Mouse (Mus musculus) frontal cortex, postnatal 25 days (tissue): ENCODE measurements at regions not wholly inside any gene's neighbourhood (a gene's known extent, or its start where the extent isn't known, plus 50 kb on each side); places are given as distances from the start of the nearest gene placed in this dataset.

Experiments
- DNase-seq, 2 experiments: peaks; one replicate each; pipeline ENCODE4 v3.0.0; 2022; ENCODE audit warnings: low spot score in 2 of 2

DNA sequence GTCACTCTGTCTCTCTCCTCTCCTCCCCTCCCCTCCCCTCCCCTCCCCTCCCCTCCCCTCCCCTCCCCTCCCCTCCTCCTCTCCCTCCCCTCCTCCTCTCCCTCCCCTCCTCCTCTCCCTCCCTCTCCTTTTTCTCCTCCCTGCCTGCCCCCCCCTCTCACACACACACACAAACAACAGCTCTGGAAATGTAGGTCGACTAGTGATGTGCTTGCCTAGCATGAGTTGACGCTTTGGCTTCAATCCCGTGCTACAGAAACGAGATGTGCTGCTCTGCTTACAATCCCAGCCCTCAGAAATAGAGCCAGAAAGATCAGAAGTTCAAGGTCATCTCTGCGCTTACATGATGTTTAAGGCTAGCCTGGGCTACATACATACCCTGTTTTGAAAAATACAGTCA is 254.9 kb downstream of the Bcor start:
- DNase-seq, result no peak

DNA sequence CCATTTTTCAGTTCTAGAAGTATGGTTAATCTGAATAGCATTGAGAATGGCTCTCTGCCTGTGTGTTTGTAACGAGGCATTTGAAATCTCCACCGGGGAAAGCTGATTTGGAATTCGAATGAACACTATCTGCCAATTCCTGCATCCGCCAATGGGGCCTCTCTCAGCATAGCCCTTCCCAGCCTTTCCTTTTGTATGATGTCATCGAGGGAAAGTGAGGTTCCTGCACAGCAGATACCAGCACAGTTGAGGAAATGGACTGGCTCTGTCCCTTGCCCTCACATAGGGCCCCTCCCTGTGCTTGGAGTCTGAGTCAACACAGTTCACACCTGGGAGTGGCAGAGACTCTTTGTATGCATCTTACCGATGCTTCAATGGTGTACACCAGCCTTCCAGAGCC is 253.0 kb downstream of the Bcor start:
- no peak for DNase-seq

DNA sequence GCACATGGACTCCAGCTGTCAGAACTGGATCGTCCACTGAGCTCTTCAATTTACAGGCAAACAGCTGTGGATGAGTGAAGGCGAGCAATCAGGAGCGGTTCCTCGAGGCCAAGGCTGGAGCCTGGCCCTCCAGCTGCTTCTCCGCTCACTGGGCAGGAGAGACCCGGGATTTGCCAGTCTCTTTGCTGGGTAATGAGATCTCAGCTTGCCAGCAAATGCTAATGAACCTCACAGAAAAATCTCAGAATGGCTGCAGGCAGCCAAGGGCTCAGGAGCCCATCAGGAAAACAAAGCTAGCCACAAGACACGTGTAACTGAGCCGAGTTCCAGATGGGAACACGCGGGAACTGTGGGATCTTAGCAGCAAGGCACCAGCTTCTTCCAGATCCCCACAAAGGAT is 244.2 kb downstream of the Bcor start:
- no peak for DNase-seq

DNA sequence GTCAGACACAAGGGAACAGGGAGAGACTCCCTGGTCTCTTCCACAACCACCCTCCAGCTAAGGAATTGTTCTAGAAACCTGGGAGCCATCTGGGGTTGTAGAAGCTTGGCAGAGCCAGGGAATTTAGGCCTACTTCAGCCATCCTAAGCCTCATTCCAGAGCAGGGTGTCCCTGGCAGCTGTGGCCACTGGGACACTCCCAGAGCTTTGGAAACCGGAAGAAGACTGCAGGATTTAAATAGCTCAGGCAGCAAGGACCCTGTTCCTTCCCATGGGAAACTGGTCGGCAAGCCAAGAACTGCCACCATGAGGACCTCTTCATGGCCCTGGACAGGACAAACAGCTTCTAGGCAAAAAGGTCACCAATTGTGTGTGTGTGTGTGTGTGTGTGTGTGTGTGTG is 239.9 kb downstream of the Bcor start:
- no peak for DNase-seq

DNA sequence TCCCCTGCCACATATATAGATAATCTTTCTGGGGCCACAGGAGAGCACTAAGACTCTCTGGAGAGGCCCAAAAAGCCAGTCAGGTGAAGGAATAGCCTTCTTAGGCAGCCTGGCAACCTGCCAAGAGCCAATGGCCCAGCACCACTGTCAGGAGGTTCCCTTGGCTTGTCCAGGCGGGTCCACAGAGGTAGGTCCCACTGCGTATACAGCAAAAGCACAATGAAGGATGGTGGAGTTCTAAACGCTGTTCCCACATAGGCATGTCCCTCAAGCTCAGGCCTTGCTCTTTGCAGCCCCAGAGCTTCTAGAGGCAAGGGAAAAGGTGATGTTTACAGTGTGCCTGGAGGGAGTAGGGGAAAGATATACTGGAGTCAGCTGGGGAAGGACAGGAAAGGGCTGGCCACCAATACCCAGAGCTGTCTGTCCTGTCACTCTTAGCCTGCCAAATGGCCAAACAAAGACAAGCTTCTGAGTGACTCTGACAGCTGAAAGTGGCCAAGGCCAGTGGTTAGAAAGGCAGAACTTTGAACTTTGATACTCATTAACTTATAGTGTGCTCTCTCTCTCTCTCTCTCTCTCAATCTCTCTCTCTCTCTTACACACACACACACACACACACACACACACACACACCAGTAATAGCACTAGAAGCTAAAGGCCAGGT is 235.4 kb downstream of the Bcor start:
- DNase-seq, result no peak

DNA sequence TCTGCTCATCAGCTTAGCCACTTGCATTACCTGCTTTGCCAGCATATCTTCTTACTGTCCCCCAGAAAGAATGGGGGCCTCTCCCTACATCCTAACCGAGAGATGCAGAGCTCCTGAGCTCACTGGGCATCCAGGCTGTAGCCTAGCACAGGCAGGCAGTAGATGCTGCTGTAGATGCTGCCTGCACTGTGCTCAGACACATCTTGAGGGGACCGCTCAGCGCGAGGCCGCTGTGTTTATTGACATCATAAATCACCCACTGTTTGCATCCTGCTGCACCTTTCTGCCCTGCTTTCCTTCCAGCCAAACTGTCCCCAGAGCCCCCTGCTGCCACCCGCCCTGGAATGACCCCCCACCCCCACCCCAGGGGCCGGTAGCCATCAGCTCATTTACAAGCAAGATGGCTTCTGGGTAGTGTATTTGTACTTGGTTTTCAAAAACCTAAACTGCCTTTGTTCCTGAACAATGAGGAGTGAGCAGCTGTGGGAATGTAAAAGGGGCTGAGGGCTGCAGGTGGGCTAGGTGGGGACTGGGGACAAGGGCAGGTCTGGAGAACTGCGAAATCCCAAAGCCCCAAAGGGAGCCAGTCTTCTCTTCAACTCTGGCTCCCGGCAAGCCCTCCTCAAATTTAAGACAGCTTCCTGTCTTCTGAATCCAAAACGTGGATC is 233.2 kb downstream of the Bcor start:
- DNase-seq, result no peak

DNA sequence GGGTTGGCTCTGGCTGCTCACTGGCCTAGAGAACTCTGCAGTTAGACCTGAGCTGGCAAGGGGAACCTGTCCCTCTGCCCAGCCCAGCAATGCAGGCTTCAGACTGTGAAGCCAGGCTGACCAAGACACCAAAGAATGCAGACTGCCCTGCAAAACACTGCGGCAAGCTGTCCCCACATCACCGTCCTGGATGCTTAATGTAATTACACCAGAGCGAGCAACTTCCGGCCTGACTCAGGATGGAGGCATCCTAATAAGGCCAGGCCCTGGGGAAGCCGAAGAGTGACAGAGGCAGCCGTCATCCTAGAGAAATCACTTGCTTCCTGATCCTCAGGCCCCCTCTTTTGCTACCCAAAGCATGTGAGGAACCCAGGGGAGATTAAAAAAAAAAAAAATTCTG is 230.7 kb downstream of the Bcor start:
- no peak for DNase-seq

DNA sequence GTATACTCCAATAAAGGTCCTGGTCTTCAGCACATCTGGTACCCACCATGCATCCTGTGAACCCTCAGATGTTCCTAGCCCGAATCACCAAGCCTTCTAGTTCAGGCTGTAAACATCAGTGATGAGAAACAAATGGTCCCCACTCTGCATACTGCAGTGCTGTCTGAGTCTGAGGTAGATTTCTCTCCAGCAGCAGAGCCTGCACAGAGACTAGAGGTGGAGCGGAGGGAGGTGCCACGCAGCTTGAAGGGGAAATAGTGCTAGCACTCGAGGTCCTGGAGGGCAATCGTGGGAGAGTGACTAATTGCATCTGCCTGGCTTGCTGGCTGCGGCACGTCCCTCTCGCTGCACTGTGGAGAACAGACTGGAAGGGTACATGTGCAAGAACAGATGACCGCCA is 228.7 kb downstream of the Bcor start:
- DNase-seq, result no peak

DNA sequence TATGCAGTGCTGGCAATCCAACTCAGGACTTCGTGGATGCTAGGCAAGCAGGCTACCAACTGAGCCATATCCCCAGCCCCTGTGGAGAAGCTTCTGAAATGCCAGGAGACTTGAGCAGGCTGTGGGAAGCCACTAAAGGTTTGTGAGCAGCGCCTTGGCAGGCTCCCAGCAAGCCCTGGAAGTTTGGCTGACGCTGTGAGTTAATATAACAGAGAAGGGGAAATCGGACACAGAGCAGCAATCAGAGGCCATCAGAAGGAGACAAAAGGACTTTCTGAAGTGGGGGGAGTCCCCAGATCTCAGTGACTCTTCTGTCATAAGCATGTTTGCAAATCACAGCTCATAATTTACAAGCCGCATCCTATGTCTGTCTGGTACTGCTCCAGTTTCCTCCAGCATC is 224.8 kb downstream of the Bcor start:
- no peak for DNase-seq

DNA sequence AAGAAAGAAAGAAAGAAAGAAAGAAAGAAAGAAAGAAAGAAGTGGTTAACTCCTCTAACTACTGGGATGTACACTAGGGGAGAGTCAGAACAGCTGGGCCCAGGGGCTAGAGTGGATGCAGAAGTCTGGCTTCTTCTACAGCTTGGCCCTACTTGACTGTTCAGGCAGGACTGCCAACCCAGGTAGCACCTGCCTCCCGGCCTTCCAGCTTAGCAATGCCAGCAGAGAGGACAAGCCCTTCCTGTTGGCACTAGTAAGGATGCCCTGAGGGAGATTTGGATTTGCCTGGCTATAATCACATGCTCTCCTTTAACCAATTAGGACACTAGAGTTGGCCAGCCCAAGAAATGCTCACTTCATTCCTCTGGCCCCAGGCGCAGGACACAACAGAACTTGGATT is 219.9 kb downstream of the Bcor start:
- no peak for DNase-seq

DNA sequence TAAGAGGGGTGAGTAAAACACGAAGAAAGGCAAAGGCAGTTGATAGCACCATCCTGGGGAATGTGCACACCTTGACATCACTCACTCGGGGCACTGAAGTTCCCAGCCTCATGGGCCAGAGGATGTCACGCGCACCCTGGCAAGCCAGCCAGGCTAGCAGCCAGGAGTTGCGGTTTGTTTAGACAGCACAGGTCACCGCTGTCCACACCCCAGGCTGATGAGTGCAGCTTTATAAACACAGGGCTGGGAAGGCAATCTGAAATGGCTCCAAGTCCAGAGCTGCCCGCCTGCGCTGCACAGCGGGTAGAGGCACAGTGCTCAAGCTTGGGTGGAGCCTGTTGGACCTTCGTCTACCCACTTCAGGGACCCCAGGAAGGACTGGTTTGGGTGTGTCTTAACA is 216.8 kb downstream of the Bcor start:
- no peak for DNase-seq

DNA sequence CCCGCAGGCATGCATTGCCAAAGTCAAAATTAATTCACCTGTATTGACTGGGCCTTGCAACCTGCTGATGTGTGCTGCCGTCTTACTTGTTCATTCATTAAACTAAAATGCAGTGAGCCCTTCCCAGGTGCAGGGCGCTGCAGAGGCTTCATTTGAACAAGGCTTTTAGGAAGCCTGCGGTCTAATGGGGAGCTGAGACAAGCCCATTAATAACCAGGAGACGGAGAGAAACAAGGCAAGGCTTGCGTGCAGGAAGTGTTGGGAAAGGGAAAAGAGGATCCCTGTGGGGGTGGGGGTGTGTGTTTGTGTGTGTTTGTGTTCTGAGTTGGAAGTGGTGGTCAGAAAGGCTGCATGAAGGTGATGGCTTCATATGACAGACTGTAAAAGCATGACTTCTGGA is 215.6 kb downstream of the Bcor start:
- no peak for DNase-seq

DNA sequence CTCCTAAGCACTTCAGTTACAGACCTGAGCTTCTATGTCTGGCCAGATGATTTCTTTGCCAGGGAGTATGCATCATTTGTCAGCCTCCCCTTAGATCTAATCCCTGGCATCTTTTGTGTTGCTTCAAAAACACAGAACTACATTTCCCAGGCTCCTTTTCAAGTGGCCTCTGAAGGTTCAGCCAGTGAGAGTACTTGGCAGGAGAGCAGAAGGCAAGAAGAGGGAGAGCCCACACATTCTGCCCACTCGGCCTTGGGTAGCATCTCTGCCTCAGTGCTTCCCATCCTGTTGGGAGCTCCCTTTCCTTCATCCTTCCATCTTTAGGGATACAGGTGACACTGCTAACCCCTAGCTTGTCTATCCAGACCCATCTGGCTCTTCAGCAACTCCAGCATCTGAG is 214.9 kb downstream of the Bcor start:
- no peak for DNase-seq

DNA sequence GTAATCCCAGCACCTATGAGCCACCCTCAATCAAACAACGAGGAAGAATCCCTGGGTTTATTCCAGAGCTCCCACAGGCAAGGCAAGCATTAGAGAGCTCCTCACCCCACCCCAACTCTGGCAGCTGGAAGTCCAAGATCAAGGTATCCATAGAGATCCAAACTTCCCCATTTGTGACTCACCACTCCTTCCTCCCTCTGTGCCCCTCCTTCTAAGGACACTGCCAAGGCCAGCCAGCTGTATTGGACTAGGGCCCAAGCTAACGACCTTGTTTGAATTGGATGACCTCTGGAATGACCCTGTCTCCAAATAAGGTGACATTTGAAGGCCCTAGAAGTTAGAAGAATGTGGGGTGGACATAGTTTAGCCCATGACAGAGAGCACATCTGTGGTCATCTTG is 208.0 kb downstream of the Bcor start:
- no peak for DNase-seq

DNA sequence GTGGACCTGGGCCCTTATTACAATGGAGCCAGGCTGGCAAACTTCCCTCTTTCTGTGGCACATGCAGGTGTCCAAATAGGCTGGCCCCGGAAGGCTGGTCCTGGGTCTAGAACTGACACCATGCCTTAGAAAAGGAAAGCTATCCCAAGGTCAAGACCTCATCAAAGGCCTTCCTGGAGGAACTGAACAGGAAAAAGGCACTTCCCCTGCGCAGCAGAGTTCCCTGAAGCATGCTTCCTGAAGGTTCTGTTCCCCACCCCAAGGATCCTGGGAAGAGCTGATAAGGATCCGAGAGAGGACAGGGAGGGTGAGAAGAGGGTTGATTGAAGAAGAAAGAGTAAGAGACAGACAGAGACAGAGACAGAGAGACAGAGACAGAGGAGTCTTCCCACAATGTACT is 204.0 kb downstream of the Bcor start:
- no peak for DNase-seq

DNA sequence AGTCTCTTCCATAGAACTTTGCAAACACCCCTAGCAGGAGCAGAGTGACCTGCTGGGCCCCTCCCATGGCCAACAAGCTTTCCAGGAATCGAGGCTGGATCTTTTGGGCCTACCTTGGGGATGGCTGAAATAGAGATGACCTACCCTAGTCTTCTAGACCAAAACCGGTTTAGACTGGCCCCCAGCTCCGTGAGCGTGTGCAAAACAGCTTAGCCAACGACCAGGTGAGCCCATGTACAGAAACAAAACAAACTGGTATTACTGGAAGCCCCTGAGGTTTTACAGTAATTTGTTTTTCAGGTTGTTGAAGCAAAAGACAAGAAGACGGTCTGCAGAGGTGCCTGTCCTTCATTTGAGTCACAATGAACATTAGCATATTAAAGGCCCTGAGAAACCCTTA is 203.1 kb downstream of the Bcor start:
- DNase-seq, result no peak

DNA sequence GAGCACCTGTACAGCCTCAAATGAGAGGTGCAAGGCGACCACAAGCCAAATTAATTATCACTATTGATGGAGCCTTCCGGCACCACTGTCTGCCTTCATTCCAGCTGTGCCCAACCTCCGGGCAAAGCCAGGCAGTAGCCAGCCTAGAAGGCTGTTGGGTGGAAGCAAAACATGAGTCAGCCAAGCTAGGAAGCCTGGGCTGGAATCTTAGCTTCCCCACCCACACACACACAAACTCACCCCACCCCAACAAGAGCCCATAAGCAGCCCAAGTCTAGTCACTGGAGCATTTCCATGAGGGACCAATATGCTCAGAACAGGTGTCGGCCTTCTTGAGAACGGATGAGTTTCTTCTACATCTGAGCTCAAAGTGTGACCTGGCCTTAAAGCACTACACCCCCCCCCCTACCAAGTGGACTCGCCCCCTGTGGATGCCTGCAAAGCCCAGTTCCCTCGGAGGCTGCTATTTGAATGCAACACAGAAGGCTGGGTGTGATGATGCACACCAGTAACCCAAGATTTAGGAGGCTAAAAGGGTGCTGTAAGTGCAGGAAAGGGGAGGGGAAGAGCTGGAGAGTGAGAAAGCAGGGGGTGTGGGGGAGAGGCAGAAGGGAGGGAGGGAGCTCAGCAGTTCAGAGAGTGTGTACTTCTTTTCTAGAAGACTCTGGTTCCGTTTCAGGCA is 200.1 kb downstream of the Bcor start:
- no peak for DNase-seq

DNA sequence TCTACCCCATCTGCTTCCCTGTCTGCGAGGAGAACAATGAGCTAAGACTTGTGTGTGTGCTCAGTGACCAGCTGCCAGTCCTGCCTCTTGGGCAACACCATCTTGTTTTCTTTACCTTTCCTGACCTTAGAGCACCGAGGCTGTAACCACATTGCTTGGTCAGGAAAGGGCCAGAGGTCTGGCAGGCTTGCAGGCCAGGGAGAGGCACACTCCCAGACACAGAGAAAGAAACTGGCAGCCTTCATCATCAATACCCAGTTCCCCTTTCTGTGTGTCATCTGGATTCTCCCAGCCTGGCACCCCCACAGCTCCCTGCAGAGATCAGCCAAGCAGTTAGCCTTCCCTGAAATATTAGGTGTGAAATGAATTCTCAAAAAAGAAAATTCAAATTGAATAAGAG is 198.8 kb downstream of the Bcor start:
- no peak for DNase-seq

DNA sequence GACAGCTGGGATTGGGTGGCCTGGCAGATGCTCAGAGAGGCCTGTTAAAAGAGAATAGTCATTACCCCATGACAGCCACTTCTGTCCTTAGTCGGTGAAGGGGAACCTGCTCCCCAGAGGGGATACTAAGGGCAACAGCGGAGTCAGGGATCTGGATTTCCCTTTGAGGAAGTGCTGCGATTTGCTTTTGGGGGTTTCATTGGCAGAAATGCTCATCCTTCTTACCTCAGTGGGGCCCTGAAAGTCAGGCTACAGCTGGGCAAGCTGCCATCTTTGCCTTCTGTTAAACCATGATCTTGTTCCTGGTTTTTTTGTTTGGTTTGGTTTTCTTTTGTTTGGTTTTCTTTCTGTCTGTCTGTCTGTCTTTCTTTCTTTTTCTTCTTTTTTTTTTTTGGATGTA is 195.7 kb downstream of the Bcor start:
- no peak for DNase-seq

DNA sequence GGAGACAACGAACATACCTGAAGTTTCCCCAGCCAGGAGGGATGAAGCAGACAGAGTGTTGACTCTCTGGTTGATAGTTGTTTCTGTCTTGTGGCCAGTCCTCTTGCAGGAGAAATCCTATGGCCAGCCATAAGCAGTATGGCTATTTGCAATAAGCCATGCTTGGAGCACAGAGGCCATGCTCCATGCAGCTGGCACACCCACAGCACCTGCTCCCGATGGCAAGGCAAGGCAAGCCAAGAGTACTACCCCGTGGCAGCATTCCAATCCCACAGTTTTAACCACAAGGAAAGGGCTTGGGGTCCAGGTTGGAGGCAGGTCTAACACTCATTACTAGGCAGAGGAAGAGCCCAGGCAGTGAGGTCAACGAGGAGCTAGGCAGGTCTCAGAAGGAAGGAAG is 181.5 kb downstream of the Bcor start:
- no peak for DNase-seq

DNA sequence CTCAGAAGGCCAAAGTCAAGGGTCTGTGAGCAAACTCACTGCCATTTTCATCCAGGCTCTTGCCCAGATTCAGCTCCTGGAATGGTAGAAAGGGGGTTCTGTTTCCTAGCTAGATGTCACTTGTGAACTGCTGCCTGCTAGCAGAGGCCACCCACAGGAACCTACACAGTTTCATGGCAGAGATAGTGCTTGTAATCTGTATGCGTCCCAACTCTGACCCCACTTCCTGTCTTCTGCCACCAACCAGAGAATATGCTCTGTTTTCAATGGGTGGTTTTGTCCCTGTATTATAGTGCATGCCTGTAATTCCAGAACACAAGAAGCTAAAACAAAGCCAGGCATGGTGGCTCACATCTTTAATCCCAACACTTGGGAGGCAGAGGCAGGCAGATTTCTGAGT is 176.9 kb downstream of the Bcor start:
- DNase-seq, result no peak
